Mouse (Mus musculus) CH12.LX (cell line): ENCODE data around the gene Slc37a3. TPM values are rescaled to one million over a fixed set of nuclear protein-coding genes. Genes with fewer than 3 reads are reported as not detected.

Source experiments
- DNase-seq: peaks from one replicate; pipeline ENCODE4 v3.0.0-alpha.2; 2013; ENCODE audit errors: extremely low read depth
- H3K27ac ChIP-seq: 2 replicates; pipeline ENCODE4 v1.5.1; 2012; ENCODE audit warnings: low read depth, mild to moderate bottlenecking, control low read depth, moderate library complexity; ENCODE audit not compliant: insufficient read depth
- H3K27me3 ChIP-seq: replicated peaks from 2 replicates; pipeline ENCODE3; 2012; ENCODE audit warnings: inconsistent platforms
- H3K36me3 ChIP-seq, 2 experiments: replicated peaks in 1 of 2; 2 replicates each; pipeline versions ENCODE3 to v1.6.1; 2012; ENCODE audit warnings: inconsistent platforms in 1 of 2, low read length in 1 of 2, mild to moderate bottlenecking in 1 of 2, mixed read lengths in 1 of 2, moderate library complexity in 1 of 2; ENCODE audit not compliant: control insufficient read depth in 1 of 2, insufficient read depth in 1 of 2
- H3K4me1 ChIP-seq, 2 experiments: 2 replicates each; pipeline ENCODE4 v1.6.1; 2012; ENCODE audit warnings: inconsistent platforms in 1 of 2, moderate library complexity in 1 of 2; ENCODE audit not compliant: insufficient read depth in 2 of 2, control insufficient read depth in 1 of 2
- H3K4me2 ChIP-seq: 2 replicates; pipeline ENCODE4 v1.6.1; 2012; ENCODE audit warnings: low read depth, mild to moderate bottlenecking, control low read depth; ENCODE audit not compliant: poor library complexity, insufficient read depth, severe bottlenecking
- H3K4me3 ChIP-seq, 3 experiments: fragments of 150-350 bp in 1 of 3; sonication (generic) in 1 of 3; replicated peaks in 1 of 3; 2 replicates each; pipeline versions ENCODE3 to v1.5.1; 2011 to 2012; ENCODE audit warnings: low read depth in 2 of 3, low read length in 2 of 3, mild to moderate bottlenecking in 2 of 3, moderate library complexity in 2 of 3, control low read depth in 1 of 3, improper control_type of control experiment in 1 of 3, inconsistent platforms in 1 of 3, mixed read lengths in 1 of 3; ENCODE audit not compliant: poor library complexity in 1 of 3
- H3K79me2 ChIP-seq: replicated peaks from 2 replicates; pipeline ENCODE4 v1.6.1; 2012; ENCODE audit warnings: mild to moderate bottlenecking, moderate library complexity; ENCODE audit not compliant: control insufficient read depth, poor library complexity, insufficient read depth, severe bottlenecking; ENCODE audit errors: extremely low read depth
- H3K9ac ChIP-seq: 2 replicates; pipeline ENCODE4 v1.6.1; 2012; ENCODE audit warnings: low read depth, mild to moderate bottlenecking, control low read depth, moderate library complexity; ENCODE audit not compliant: insufficient read depth
- H3K9me3 ChIP-seq: replicated peaks from 2 replicates; pipeline ENCODE3; 2012; ENCODE audit warnings: low read length, inconsistent platforms, mixed read lengths
- BHLHE40 ChIP-seq: IDR thresholded peaks from 2 replicates; pipeline ENCODE4 v1.6.1; 2011; ENCODE audit warnings: mild to moderate bottlenecking, low read depth, low read length, improper control_type of control experiment
- CTCF ChIP-seq, 2 experiments: IDR thresholded peaks in 1 of 2; conservative IDR thresholded peaks in 1 of 2; 2 replicates each; pipeline ENCODE4 v1.5.1; 2011 to 2012; ENCODE audit warnings: low read depth in 2 of 2, low read length in 2 of 2, improper control_type of control experiment in 1 of 2, inconsistent platforms in 1 of 2, mild to moderate bottlenecking in 1 of 2, moderate library complexity in 1 of 2
- EP300 ChIP-seq: IDR thresholded peaks from 2 replicates; pipeline ENCODE4 v1.6.1; 2011; ENCODE audit warnings: low read length, improper control_type of control experiment
- ETS1 ChIP-seq: conservative IDR thresholded peaks from 2 replicates; pipeline ENCODE4 v1.6.1; 2012; ENCODE audit warnings: low read depth, mild to moderate bottlenecking, inconsistent platforms, low read length, improper control_type of control experiment, moderate library complexity
- GABPA ChIP-seq: IDR thresholded peaks from 2 replicates; pipeline ENCODE4 v1.6.1; 2012; ENCODE audit warnings: low read depth, low read length, improper control_type of control experiment, inconsistent platforms; ENCODE audit not compliant: insufficient replicate concordance
- HCFC1 ChIP-seq: IDR thresholded peaks from 2 replicates; pipeline ENCODE4 v1.6.1; 2012; ENCODE audit warnings: low read depth, mild to moderate bottlenecking, inconsistent platforms, low read length, improper control_type of control experiment
- IRF4 ChIP-seq: IDR thresholded peaks from 2 replicates; pipeline ENCODE4 v1.6.1; 2014; ENCODE audit warnings: low read depth, mild to moderate bottlenecking, inconsistent platforms, low read length, improper control_type of control experiment
- JUN ChIP-seq: IDR thresholded peaks from 2 replicates; pipeline ENCODE4 v1.6.1; 2011; ENCODE audit warnings: low read depth, mild to moderate bottlenecking, low read length, improper control_type of control experiment, moderate library complexity; ENCODE audit not compliant: insufficient read depth
- JUND ChIP-seq: conservative IDR thresholded peaks from 2 replicates; pipeline ENCODE4 v1.6.1; 2011; ENCODE audit warnings: low read depth, low read length, improper control_type of control experiment
- KAT2A ChIP-seq: IDR thresholded peaks from 2 replicates; pipeline ENCODE4 v1.6.1; 2012; ENCODE audit warnings: low read length, improper control_type of control experiment, inconsistent platforms; ENCODE audit not compliant: insufficient replicate concordance
- MAX ChIP-seq: IDR thresholded peaks from 2 replicates; pipeline ENCODE4 v1.6.1; 2011; ENCODE audit warnings: low read length, improper control_type of control experiment
- MAZ ChIP-seq: IDR thresholded peaks from 2 replicates; pipeline ENCODE4 v1.6.1; 2012; ENCODE audit warnings: low read depth, mild to moderate bottlenecking, inconsistent platforms, low read length, improper control_type of control experiment, moderate library complexity
- NRF1 ChIP-seq: IDR thresholded peaks from 2 replicates; pipeline ENCODE4 v1.6.1; 2014; ENCODE audit warnings: low read depth, mild to moderate bottlenecking, inconsistent platforms, low read length, improper control_type of control experiment, moderate library complexity
- PAX5 ChIP-seq: IDR thresholded peaks from 2 replicates; pipeline ENCODE4 v1.6.1; 2012; ENCODE audit warnings: low read length, inconsistent platforms, mixed read lengths
- POLR2A ChIP-seq: IDR thresholded peaks from 2 replicates; pipeline ENCODE4 v1.6.1; 2011; ENCODE audit warnings: low read depth, mild to moderate bottlenecking, improper control_type of control experiment, low read length
- POLR2AphosphoS2 ChIP-seq: IDR thresholded peaks from 2 replicates; pipeline ENCODE4 v1.6.1; 2011; ENCODE audit warnings: low read depth, low read length, improper control_type of control experiment
- RCOR1 ChIP-seq: conservative IDR thresholded peaks from 2 replicates; pipeline ENCODE4 v1.6.1; 2012; ENCODE audit warnings: low read depth, mild to moderate bottlenecking, inconsistent platforms, low read length, improper control_type of control experiment
- SIN3A ChIP-seq: IDR thresholded peaks from 2 replicates; pipeline ENCODE4 v1.6.1; 2012; ENCODE audit warnings: low read length, improper control_type of control experiment, inconsistent platforms
- SMC3 ChIP-seq: IDR thresholded peaks from 2 replicates; pipeline ENCODE4 v1.6.1; 2011; ENCODE audit warnings: low read depth, low read length, improper control_type of control experiment
- TBP ChIP-seq: conservative IDR thresholded peaks from 2 replicates; pipeline ENCODE4 v1.6.1; 2011; ENCODE audit warnings: low read depth, low read length, improper control_type of control experiment
- TCF12 ChIP-seq: IDR thresholded peaks from 2 replicates; pipeline ENCODE4 v1.6.1; 2014; ENCODE audit warnings: low read depth, mild to moderate bottlenecking, inconsistent platforms, low read length, improper control_type of control experiment
- UBTF ChIP-seq: IDR thresholded peaks from 2 replicates; pipeline ENCODE4 v1.6.1; 2012; ENCODE audit warnings: low read depth, mild to moderate bottlenecking, inconsistent platforms, low read length, improper control_type of control experiment, moderate library complexity
- USF2 ChIP-seq: conservative IDR thresholded peaks from 2 replicates; pipeline ENCODE4 v1.6.1; 2011; ENCODE audit warnings: low read depth, low read length, improper control_type of control experiment
- ZC3H11A ChIP-seq: IDR thresholded peaks from 2 replicates; pipeline ENCODE4 v1.6.1; 2012; ENCODE audit warnings: low read depth, mild to moderate bottlenecking, inconsistent platforms, low read length, improper control_type of control experiment
- ZMIZ1 ChIP-seq: IDR thresholded peaks from 2 replicates; pipeline ENCODE4 v1.6.1; 2012; ENCODE audit warnings: low read depth, mild to moderate bottlenecking, inconsistent platforms, low read length, improper control_type of control experiment
- ZNF384 ChIP-seq: IDR thresholded peaks from 2 replicates; pipeline ENCODE4 v1.6.1; 2012; ENCODE audit warnings: low read depth, low read length, improper control_type of control experiment, inconsistent platforms
- dilution Hi-C: fragments of 300-500 bp; cut with MboI; formaldehyde crosslinking; loops from 2 replicates; pipeline ENCODE4 v1.14.3; 2020; ENCODE audit warnings: low sequenced_read_pairs; ENCODE audit not compliant: extremely low pct_unique_long_range_greater_than_20kb, extremely low pct_ligation_motif_present
- in situ Hi-C: fragments of 300-500 bp; cut with MboI; formaldehyde crosslinking; loops from 3 replicates; pipeline ENCODE4 v1.14.3; 2019; ENCODE audit warnings: low sequenced_read_pairs, low pct_ligation_motif_present, low pct_unique_long_range_greater_than_20kb, mixed read lengths
- polyA plus RNA-seq: library from polyadenylated mRNA; unstranded; fragments of >175 nt; gene quantifications from 2 replicates; pipeline ENCODE4 v1.2.1, GENCODE M21; 2012; ENCODE audit warnings: low read depth; ENCODE audit not compliant: insufficient read length
- total RNA-seq, 2 experiments: library from RNA; depleted of rRNA; stranded (reverse); fragments of 300-350 nt in 1 of 2; fragments of >200 nt in 1 of 2; gene quantifications; 2 replicates each; pipeline ENCODE4 v1.2.3; 2012 to 2014

The Slc37a3 gene
- total and polyA plus RNA-seq, 3 experiments: 2.6 to 8.7 (median 8.0) TPM

DNA sequence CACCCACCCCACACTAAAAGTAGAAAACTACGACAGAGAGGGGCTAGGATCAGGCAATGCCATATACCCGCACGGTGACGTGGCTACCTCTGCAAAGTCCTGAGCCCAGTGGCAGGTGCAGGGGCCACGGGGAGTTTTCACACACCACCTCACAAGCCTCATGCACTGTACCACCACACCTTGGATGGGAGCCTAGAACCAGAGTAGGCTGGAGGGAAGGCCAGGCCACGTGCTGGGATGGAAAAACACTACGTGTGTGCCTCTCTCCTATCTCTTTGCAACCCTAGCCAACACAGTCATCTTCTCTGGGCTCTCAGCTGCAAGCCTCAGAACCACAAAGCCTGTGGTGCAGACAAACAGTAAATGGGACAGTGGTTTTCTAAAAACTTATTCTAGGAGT is 46.5 kb downstream of the Slc37a3 start:
- H3K27me3 ChIP-seq: no peaks in the 10 kb centered on the region
- TF ChIP-seq HCFC1 (no peak), POLR2AphosphoS2 (no peak), UBTF (no peak), IRF4 (no peak)
- no peak overlapping the region for H3K4me3 ChIP-seq
- no peaks in the 10 kb centered on the region for H3K79me2 ChIP-seq
- H3K36me3 ChIP-seq: peaks cover 17 to 30% of the 10 kb centered on the region in 2 experiments
- dilution Hi-C loops (no loop called here), in situ Hi-C loops (no loop called here)
- DNase-seq: no peak
- no peak overlapping the region for H3K4me2 ChIP-seq
- H3K9ac ChIP-seq: no peak overlapping the region
- H3K4me1 ChIP-seq: peaks cover 0 to 38% of the 10 kb centered on the region in 2 experiments; a peak in 2 of 4 replicates
- no peak overlapping the region for H3K27ac ChIP-seq
- no peaks in the 10 kb centered on the region for H3K9me3 ChIP-seq

DNA sequence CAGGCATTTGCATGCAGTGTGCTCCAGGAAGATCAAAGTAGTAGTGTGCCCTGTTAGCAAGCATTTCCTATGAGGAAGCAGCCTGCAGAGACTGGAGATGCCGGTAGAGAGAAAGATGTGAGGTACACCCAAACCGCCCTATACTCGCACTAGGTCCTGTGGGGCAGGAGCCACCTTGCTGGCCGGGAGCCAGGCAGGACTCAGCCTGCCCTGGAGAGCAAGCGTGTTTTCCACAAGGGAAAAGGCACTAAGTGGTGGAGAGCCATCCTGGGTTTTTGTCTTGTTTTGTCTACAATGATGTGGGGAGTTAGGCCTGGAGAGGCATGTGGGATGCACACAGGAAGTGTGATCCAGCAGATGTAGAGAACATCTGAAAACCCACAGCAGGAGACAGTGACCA is 57.2 kb downstream of the Slc37a3 start:
- Histone ChIP-seq H3K36me3 (no peaks in the 10 kb centered on the region), H3K4me2 (no peak overlapping the region), H3K9ac (no peak overlapping the region), H3K9me3 (no peaks in the 10 kb centered on the region), H3K27ac (no peak overlapping the region), H3K79me2 (no peaks in the 10 kb centered on the region), H3K27me3 (no peaks in the 10 kb centered on the region), H3K4me3 (no peak overlapping the region), H3K4me1 (peaks cover 0 to 18% of the 10 kb centered on the region in 2 experiments; a peak in 2 of 4 replicates)
- DNase-seq: no peak
- TF ChIP-seq USF2: no peak
- no peak for TF ChIP-seq ETS1
- TF ChIP-seq ZC3H11A: no peak
- no peak for TF ChIP-seq ZMIZ1
- TF ChIP-seq POLR2A: no peak
- TF ChIP-seq ZNF384: no peak
- no peak for TF ChIP-seq IRF4
- no peak for TF ChIP-seq GABPA
- no peak for TF ChIP-seq CTCF (conservative IDR thresholded peaks at IDR 0.05 in 1 of 2, IDR thresholded peaks at IDR 0.05 in 1 of 2; ENCODE audit: low read depth in 2 of 2, low read length in 2 of 2)
- no peak for TF ChIP-seq NRF1
- no peak for TF ChIP-seq TCF12
- in situ Hi-C loops (no loop called here), dilution Hi-C loops (no loop called here)

GRCm38 (mm10) chr6:39319061-39319761 is 58.3 kb downstream of the Slc37a3 start:
- TF ChIP-seq KAT2A (no peak), JUND (no peak), BHLHE40 (no peak), ZMIZ1 (no peak), TBP (no peak), SMC3 (no peak), RCOR1 (no peak), SIN3A (no peak), USF2 (no peak), ETS1 (no peak), POLR2A (no peak), JUN (no peak), EP300 (no peak), POLR2AphosphoS2 (no peak), MAX (no peak), TCF12 (no peak), ZNF384 (no peak), PAX5 (no peak), IRF4 (no peak), MAZ (no peak)
- Histone ChIP-seq H3K27ac (no peak overlapping the region), H3K36me3 (no peaks in the 10 kb centered on the region), H3K9me3 (no peaks in the 10 kb centered on the region), H3K4me2 (no peak overlapping the region), H3K4me1 (peaks cover 0 to 18% of the 10 kb centered on the region in 2 experiments; a peak in 2 of 4 replicates), H3K4me3 (no peak overlapping the region), H3K27me3 (no peaks in the 10 kb centered on the region), H3K9ac (no peak overlapping the region), H3K79me2 (no peaks in the 10 kb centered on the region)
- in situ Hi-C loops: no loop called here
- dilution Hi-C loops: no loop called here
- DNase-seq: no peak
